Mouse (Mus musculus): ENCODE data around the gene Grik3. TPM values are rescaled to one million over a fixed set of nuclear protein-coding genes. Genes with fewer than 3 reads are reported as not detected.

Grik3 gene
- polyA plus RNA-seq, 1 experiment, result not detected

- no peak for TF ChIP-seq GATA1 (IDR thresholded peaks at IDR 0.05; ENCODE audit: low read length)
These were observed 66.2 kb downstream of the Grik3 start for GRCm38 (mm10) chr4:125556405-125557308.

GRCm38 (mm10) chr4:125559564-125559963 is 69.1 kb downstream of the Grik3 start:
- no peak for TF ChIP-seq GATA1 (IDR thresholded peaks at IDR 0.05; ENCODE audit: low read length)

GRCm38 (mm10) chr4:125560806-125561205 is 70.3 kb downstream of the Grik3 start:
- TF ChIP-seq GATA1 (IDR thresholded peaks at IDR 0.05; ENCODE audit: low read length), result no peak

- no peak for TF ChIP-seq GATA1 (IDR thresholded peaks at IDR 0.05; ENCODE audit: low read length)
These were observed 73.1 kb downstream of the Grik3 start for GRCm38 (mm10) chr4:125563579-125563978.

GRCm38 (mm10) chr4:125564008-125564710 is 73.7 kb downstream of the Grik3 start:
- no peak for TF ChIP-seq GATA1 (IDR thresholded peaks at IDR 0.05; ENCODE audit: low read length)

- TF ChIP-seq GATA1 (IDR thresholded peaks at IDR 0.05; ENCODE audit: low read length), result no peak
These were observed 75.4 kb downstream of the Grik3 start for GRCm38 (mm10) chr4:125565711-125566439.

GRCm38 (mm10) chr4:125568210-125568609 is 77.7 kb downstream of the Grik3 start:
- TF ChIP-seq GATA1 (IDR thresholded peaks at IDR 0.05; ENCODE audit: low read length), result no peak

- no peak for TF ChIP-seq GATA1 (IDR thresholded peaks at IDR 0.05; ENCODE audit: low read length)
These were observed 81.3 kb downstream of the Grik3 start for GRCm38 (mm10) chr4:125571651-125572311.

GRCm38 (mm10) chr4:125572312-125572663 is 81.8 kb downstream of the Grik3 start:
- TF ChIP-seq GATA1 (IDR thresholded peaks at IDR 0.05; ENCODE audit: low read length), result no peak

- TF ChIP-seq GATA1 (IDR thresholded peaks at IDR 0.05; ENCODE audit: low read length), result no peak
These were observed 82.5 kb downstream of the Grik3 start for GRCm38 (mm10) chr4:125573000-125573399.

GRCm38 (mm10) chr4:125573951-125574675 is 83.6 kb downstream of the Grik3 start:
- TF ChIP-seq GATA1 (IDR thresholded peaks at IDR 0.05; ENCODE audit: low read length), result no peak

- TF ChIP-seq GATA1 (IDR thresholded peaks at IDR 0.05; ENCODE audit: low read length), result no peak
These were observed 89.8 kb downstream of the Grik3 start for GRCm38 (mm10) chr4:125580336-125580735.

GRCm38 (mm10) chr4:125583272-125583671 is 92.8 kb downstream of the Grik3 start:
- no peak for TF ChIP-seq GATA1 (IDR thresholded peaks at IDR 0.05; ENCODE audit: low read length)

- TF ChIP-seq GATA1 (IDR thresholded peaks at IDR 0.05; ENCODE audit: low read length), result no peak
These were observed 93.4 kb downstream of the Grik3 start for GRCm38 (mm10) chr4:125583935-125584334.

- no peak for TF ChIP-seq GATA1 (IDR thresholded peaks at IDR 0.05; ENCODE audit: low read length)
These were observed 94.2 kb downstream of the Grik3 start for GRCm38 (mm10) chr4:125584676-125585075.

Data from G1E-ER4 (cell line).